Mouse (Mus musculus) lung, embryonic 16.5 days (tissue): Measurements from ENCODE around the gene Gm11009. TPM values are rescaled to one million over a fixed set of nuclear protein-coding genes. Genes with fewer than 3 reads are reported as not detected.
"Not testable (repeated sequence)": the region's sequence is repeated elsewhere in the genome, so short reads cannot be mapped to it uniquely, and the experiment has no call there.

Experiments
- ATAC-seq: fragments of 200-750 bp; cut with Nextera tagmentation; 2 replicates; pipeline ENCODE4 v1.8.0; 2017; ENCODE audit warnings: low read depth, mild to moderate bottlenecking, moderate library complexity
- H3K27ac ChIP-seq: fragments of 300-500 bp; sonication (generic); 2 replicates; pipeline ENCODE4 v1.5.1; 2014; ENCODE audit warnings: mild to moderate bottlenecking, control low read depth, low read length
- H3K27me3 ChIP-seq: fragments of 300-500 bp; sonication (generic); 2 replicates; pipeline ENCODE4 v1.6.1; 2014; ENCODE audit warnings: low read depth, low read length, mixed read lengths; ENCODE audit not compliant: control insufficient read depth, insufficient read depth
- H3K36me3 ChIP-seq: fragments of 300-500 bp; sonication (generic); 2 replicates; pipeline ENCODE4 v1.6.1; 2014; ENCODE audit warnings: low read length; ENCODE audit not compliant: control insufficient read depth, insufficient read depth
- H3K4me1 ChIP-seq: fragments of 300-500 bp; sonication (generic); replicated peaks from 2 replicates; pipeline ENCODE4 v1.6.1; 2014; ENCODE audit warnings: low read length, mixed read lengths; ENCODE audit not compliant: control insufficient read depth, insufficient read depth
- H3K4me2 ChIP-seq: fragments of 300-500 bp; sonication (generic); 2 replicates; pipeline ENCODE4 v1.6.1; 2014; ENCODE audit warnings: low read depth, low read length, control low read depth
- H3K4me3 ChIP-seq: fragments of 300-500 bp; sonication (generic); 2 replicates; pipeline ENCODE4 v1.5.1; 2014; ENCODE audit warnings: mild to moderate bottlenecking, low read length, control low read depth
- H3K9ac ChIP-seq: fragments of 300-500 bp; sonication (generic); 2 replicates; pipeline ENCODE4 v1.6.1; 2014; ENCODE audit warnings: low read length, control low read depth
- H3K9me3 ChIP-seq: fragments of 300-500 bp; sonication (generic); 2 replicates; pipeline ENCODE4 v1.6.1; 2016; ENCODE audit warnings: low read length; ENCODE audit not compliant: control insufficient read depth
- WGBS: fragments of 180-500 bp; shearing (Covaris S2); extraction: QIAGEN DNeasy Blood & Tissue Kit; methylation state at CpG from one replicate; pipeline ENCODE4 v1.1.7; 2014; 5-methylcytosine and 5-hydroxymethylcytosine counted together
- polyA plus RNA-seq: library from polyadenylated mRNA; unstranded; fragments of >200 nt; fragmentation: Nextera tagmentation; extraction: Ambion mirVana; gene quantifications from 2 replicates; pipeline ENCODE4 v1.2.1, GENCODE M21; 2015

Gm11009 gene
- not detected in 2 replicates for polyA plus RNA-seq

GRCm38 (mm10) chr2:176319394-176319793, at the start of gene Gm11009:
Gene Gm11009 (minus strand): TSS chr2:176319494.
- H3K9me3 ChIP-seq, H3K27ac ChIP-seq, H3K4me2 ChIP-seq, H3K4me3 ChIP-seq, H3K9ac ChIP-seq, ATAC-seq, H3K27me3 ChIP-seq, H3K36me3 ChIP-seq, H3K4me1 ChIP-seq: not testable (repeated sequence)
- no CpG with 5 or more reads among the region's 2 CpGs for WGBS

Other genes starting within 250 kb of the Gm11009 start
- 3.2 TPM in 1 of 2 replicates, not detected in the other for gene Gm2004, start 169.7 kb downstream of the Gm11009 start, polyA plus RNA-seq
- 5.8 and 10.5 TPM in 2 replicates for gene 2210418O10Rik, start 92.9 kb downstream of the Gm11009 start, polyA plus RNA-seq
- gene Gm14435, start 104.1 kb upstream of the Gm11009 start, polyA plus RNA-seq, result 16.0 and 16.9 TPM in 2 replicates
- 2.0 and 4.7 TPM in 2 replicates for gene Gm14434, start 167.3 kb upstream of the Gm11009 start, polyA plus RNA-seq
- gene Zfp967, start 201.6 kb upstream of the Gm11009 start, polyA plus RNA-seq, result not detected in 2 replicates